Mouse (Mus musculus) G1E (cell line): ENCODE results near the gene Nectin4. TPM values are rescaled to one million over a fixed set of nuclear protein-coding genes. Genes with fewer than 3 reads are reported as not detected.

ENCODE experiments used
- ATAC-seq: 2 replicates; pipeline ENCODE4 v1.8.0; 2016; ENCODE audit warnings: mild to moderate bottlenecking; ENCODE audit not compliant: insufficient number of reproducible peaks, poor library complexity, low FRiP score, severe bottlenecking; ENCODE audit errors: extremely low read depth
- DNase-seq: peaks from one replicate; pipeline ENCODE4 v3.0.0; 2012; ENCODE audit warnings: low spot score
- H3K27me3 ChIP-seq: 2 replicates; pipeline ENCODE4 v1.6.1; 2012; ENCODE audit warnings: mild to moderate bottlenecking, low read length, inconsistent platforms; ENCODE audit not compliant: insufficient read depth
- H3K36me3 ChIP-seq: replicated peaks from 2 replicates; pipeline ENCODE3; 2012; ENCODE audit warnings: mild to moderate bottlenecking, inconsistent platforms
- H3K4me1 ChIP-seq: 2 replicates; pipeline ENCODE4 v1.6.1; 2012; ENCODE audit warnings: low read depth, low read length, inconsistent platforms, mixed read lengths; ENCODE audit not compliant: insufficient read depth
- H3K4me3 ChIP-seq: 2 replicates; pipeline ENCODE4 v1.5.1; 2012; ENCODE audit warnings: low read depth, mild to moderate bottlenecking, inconsistent platforms, low read length, moderate library complexity, mixed read lengths
- H3K9me3 ChIP-seq: replicated peaks from 2 replicates; pipeline ENCODE4 v1.6.1; 2012; ENCODE audit warnings: inconsistent platforms
- CTCF ChIP-seq: IDR thresholded peaks from 2 replicates; pipeline ENCODE4 v1.5.1; 2012; ENCODE audit warnings: low read depth, low read length, inconsistent platforms, mixed read lengths
- GATA1 ChIP-seq: IDR thresholded peaks from 2 replicates; pipeline ENCODE4 v1.6.1; 2012; ENCODE audit warnings: borderline replicate concordance, low read length, inconsistent platforms, mixed read lengths
- GATA2 ChIP-seq: IDR thresholded peaks from 2 replicates; pipeline ENCODE4 v1.6.1; 2012; ENCODE audit warnings: low read depth, low read length, inconsistent platforms, borderline replicate concordance
- POLR2AphosphoS5 ChIP-seq: IDR thresholded peaks from 2 replicates; pipeline ENCODE4 v1.6.1; 2012; ENCODE audit warnings: low read depth, low read length, inconsistent platforms; ENCODE audit not compliant: insufficient replicate concordance
- TAL1 ChIP-seq: conservative IDR thresholded peaks from 2 replicates; pipeline ENCODE4 v1.6.1; 2012; ENCODE audit warnings: low read depth, low read length, inconsistent platforms, mixed read lengths
- polyA plus RNA-seq: library from polyadenylated mRNA; stranded (reverse); fragments of >175 nt; gene quantifications from 2 replicates; pipeline ENCODE4 v1.2.3, GENCODE M21; 2012
- total RNA-seq, 2 experiments: library from RNA; stranded (forward) in 1 of 2; stranded (reverse) in 1 of 2; fragments of 200-1000 nt in 1 of 2; fragments of >200 nt in 1 of 2; fragmentation: Nextera tagmentation in 1 of 2; gene quantifications; 2 replicates each; pipeline ENCODE4 v1.2.3; 2014 to 2017

Gene Nectin4
- total and polyA plus RNA-seq, 3 experiments: 0.01 TPM; not detected in 2

- DNase-seq (peak; percentile 76), ATAC-seq (peak; percentile 95)
- H3K4me1 ChIP-seq: peaks cover 54% of the 10 kb centered on the region
- peaks cover 51% of the 10 kb centered on the region for H3K36me3 ChIP-seq
- no peak for TF ChIP-seq CTCF
- H3K9me3 ChIP-seq: no peaks in the 10 kb centered on the region
- H3K4me3 ChIP-seq: peak within 1 kb of the TSS; percentile 90
- no peaks in the 10 kb centered on the region for H3K27me3 ChIP-seq
These were observed 41.0 kb upstream of the Nectin4 start, which contains the start of gene Dedd for GRCm38 (mm10) chr1:171328839-171329432. Gene Dedd, plus strand, starts transcription at chr1:171329145.

GRCm38 (mm10) chr1:171329433-171330215 lies 40.3 kb upstream of the Nectin4 start:
- Histone ChIP-seq H3K27me3 (no peaks in the 10 kb centered on the region), H3K4me3 (peak overlapping the region; percentile 90), H3K36me3 (peaks cover 54% of the 10 kb centered on the region), H3K4me1 (peaks cover 57% of the 10 kb centered on the region), H3K9me3 (no peaks in the 10 kb centered on the region)
- ATAC-seq (no peak), DNase-seq (peak; percentile 79)
- TF ChIP-seq TAL1: no peak
- no peak for TF ChIP-seq GATA1
- TF ChIP-seq POLR2AphosphoS5: no peak
- no peak for TF ChIP-seq CTCF
- TF ChIP-seq GATA2: no peak

- H3K36me3 ChIP-seq: peaks cover 52% of the 10 kb centered on the region
- ATAC-seq (no peak), DNase-seq (no peak)
- H3K4me1 ChIP-seq: peaks cover 54% of the 10 kb centered on the region
- H3K9me3 ChIP-seq: no peaks in the 10 kb centered on the region
- H3K4me3 ChIP-seq: peak overlapping the region; percentile 90
- no peaks in the 10 kb centered on the region for H3K27me3 ChIP-seq
- no peak for TF ChIP-seq POLR2AphosphoS5
- no peak for TF ChIP-seq GATA2
These were observed 39.7 kb upstream of the Nectin4 start for GRCm38 (mm10) chr1:171330216-171330560.

GRCm38 (mm10) chr1:171342262-171343207 lies 27.4 kb upstream of the Nectin4 start:
- DNase-seq: no peak
- peaks cover 29% of the 10 kb centered on the region for H3K4me1 ChIP-seq
- no peak for ATAC-seq
- peaks cover 77% of the 10 kb centered on the region for H3K36me3 ChIP-seq
- TF ChIP-seq GATA1: no peak
- TF ChIP-seq CTCF: no peak
- no peak overlapping the region for H3K4me3 ChIP-seq
- H3K27me3 ChIP-seq: no peaks in the 10 kb centered on the region
- no peaks in the 10 kb centered on the region for H3K9me3 ChIP-seq

GRCm38 (mm10) chr1:171343922-171344677 lies 25.8 kb upstream of the Nectin4 start:
- Histone ChIP-seq H3K27me3 (no peaks in the 10 kb centered on the region), H3K4me3 (no peak overlapping the region; the same call in 1 of the 2 replicates), H3K9me3 (no peaks in the 10 kb centered on the region), H3K4me1 (peaks cover 41% of the 10 kb centered on the region), H3K36me3 (peaks cover 76% of the 10 kb centered on the region)
- TF ChIP-seq GATA1 (no peak), TAL1 (no peak), CTCF (no peak), POLR2AphosphoS5 (no peak), GATA2 (no peak)
- ATAC-seq (no peak), DNase-seq (no peak)

- TF ChIP-seq TAL1: no peak
- no peak for TF ChIP-seq CTCF
- no peak for TF ChIP-seq POLR2AphosphoS5
- TF ChIP-seq GATA2: no peak
- no peak for TF ChIP-seq GATA1
- Histone ChIP-seq H3K4me1 (peaks cover 43% of the 10 kb centered on the region), H3K9me3 (no peaks in the 10 kb centered on the region), H3K4me3 (peak overlapping the region; percentile 81), H3K27me3 (no peaks in the 10 kb centered on the region), H3K36me3 (peaks cover 72% of the 10 kb centered on the region)
- ATAC-seq: no peak
- no peak for DNase-seq
These were observed 25.2 kb upstream of the Nectin4 start for GRCm38 (mm10) chr1:171344715-171345114.
